Mouse (Mus musculus) adrenal gland, adult (tissue): ENCODE measurements around the gene Egfl8.

Experiments
- DNase-seq, 2 experiments: peaks; one replicate each; pipeline ENCODE4 v3.0.0; 2022 to 2023; ENCODE audit warnings: low spot score in 1 of 2; ENCODE audit not compliant: inconsistent age in 2 of 2

Egfl8 gene

DNA sequence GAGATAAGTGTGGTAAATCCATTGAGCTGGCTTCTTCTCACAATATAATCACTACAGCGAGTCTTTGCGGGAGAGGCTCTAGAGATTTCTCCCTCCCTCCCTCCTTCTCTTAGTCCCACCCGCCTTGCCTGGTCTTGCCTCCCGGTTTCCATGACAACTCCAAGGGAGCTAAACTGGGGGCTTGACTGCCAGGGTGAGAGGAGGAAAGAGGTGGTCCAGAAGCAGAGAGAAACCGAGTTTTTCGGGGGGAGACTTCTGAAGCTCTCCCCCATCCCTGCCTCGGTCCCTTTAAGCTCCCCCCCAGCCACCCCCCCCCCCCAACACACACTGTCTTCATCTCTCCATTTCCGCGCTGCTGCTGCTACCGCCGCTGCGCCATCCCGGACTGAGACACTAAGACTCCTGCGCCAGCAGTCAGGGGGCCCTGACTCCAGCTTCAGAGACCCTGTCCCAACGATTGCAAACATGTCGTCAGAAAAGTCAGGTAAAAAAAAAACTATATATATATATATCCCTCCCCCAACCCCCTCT is 13.5 kb upstream of the Egfl8 start, which contains the start of gene Prrt1:
Prrt1 (plus strand) TSS at position 313 of the 531 bp plus-strand sequence.
- DNase-seq: peak; percentile 39 to 70

DNA sequence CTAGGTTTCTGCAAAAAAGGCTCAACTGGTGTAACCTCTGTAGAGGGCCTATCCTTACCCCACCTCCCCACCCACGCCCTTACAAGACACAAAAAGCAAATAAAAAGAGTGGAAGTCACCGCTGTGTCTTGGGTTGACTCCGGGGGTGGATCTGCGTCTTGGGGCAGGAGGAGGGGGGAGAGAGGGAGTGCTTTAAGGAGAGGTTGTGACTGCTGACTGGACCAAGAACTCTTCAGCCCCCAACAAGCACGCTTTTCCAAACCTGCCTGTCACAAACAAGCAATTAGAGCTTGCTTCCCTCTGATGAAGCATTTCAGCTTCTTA is 12.8 kb upstream of the Egfl8 start:
- DNase-seq: peak in 1 of 2 experiments; percentile 34

DNA sequence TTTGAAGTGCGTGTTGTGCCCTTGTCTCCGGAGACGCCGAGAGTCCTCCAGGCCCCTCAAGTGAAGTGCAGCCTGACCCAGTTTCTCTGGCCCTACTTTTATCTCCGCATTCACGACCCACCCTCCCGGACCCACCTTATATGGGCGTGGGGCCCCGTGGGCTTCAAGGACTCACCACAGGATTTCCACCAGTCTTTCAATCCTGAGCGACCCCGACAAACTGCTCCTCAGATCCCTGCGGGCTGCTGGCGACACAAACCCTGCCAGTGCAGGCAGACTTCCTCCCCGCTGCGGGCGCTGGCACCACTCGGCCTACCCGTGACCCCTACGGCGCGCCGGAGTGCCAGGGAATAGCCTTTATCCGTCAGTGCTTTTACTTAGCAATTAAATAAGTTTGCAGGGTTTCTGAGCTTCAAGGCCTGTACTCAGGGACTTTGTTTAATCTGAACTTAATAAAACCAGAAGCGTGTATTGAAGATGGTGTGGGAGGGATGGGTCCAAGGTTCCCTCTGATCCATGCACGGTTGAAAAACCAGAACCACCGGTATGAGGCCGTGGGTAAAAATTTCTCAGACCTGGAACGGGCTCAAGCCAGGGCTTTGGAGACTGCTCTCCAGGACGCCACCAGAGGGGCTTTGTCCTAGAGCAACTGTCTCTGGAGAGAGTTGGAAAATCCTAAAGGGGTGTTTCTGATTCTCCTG is 12.3 kb upstream of the Egfl8 start, which contains the start of gene Ppt2:
Ppt2 (minus strand) TSS at position 568 of the 701 bp plus-strand sequence.
- peak; percentile 75 to 93 for DNase-seq

DNA sequence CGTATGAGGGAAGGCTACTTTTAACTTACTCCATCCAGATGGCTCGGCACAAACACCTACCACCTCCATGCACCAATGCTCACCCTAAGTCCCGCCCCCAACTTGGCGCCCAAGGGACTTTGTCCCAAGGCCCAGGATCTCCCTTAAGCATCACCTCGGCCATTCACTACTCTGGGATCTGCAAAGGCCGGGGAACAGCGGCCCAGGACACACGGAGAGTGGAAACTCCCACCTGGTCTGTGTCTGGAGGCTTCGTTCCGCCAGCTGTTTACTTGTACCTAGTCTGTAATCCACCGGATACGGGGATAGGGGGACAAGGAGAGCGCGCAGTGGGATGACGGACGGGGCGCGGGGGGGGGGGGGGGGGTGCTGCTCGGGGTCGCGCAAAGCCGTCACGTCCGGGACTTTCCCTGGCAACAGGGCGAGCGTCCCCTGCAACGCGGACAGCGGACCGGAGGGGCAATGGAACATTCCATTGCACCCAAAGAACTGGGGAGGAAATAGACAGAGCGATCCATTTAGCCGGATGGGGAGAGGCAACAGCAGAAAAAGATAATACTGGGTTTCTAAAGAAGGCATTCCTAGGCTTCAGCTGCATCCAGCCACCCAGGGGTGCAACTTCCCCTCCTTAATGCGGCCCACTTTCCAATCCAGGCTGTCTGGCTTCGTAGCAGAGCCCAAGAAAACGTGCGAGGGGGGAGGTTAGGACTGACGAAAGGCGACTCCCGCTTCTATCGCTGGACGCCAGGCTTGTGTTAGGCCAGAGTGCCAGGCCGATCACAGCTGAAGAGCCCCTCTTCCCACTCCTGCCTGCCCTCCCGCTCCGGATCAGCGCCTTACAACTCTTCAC is 11.5 kb upstream of the Egfl8 start:
- DNase-seq: peak; percentile 92 to 97

DNA sequence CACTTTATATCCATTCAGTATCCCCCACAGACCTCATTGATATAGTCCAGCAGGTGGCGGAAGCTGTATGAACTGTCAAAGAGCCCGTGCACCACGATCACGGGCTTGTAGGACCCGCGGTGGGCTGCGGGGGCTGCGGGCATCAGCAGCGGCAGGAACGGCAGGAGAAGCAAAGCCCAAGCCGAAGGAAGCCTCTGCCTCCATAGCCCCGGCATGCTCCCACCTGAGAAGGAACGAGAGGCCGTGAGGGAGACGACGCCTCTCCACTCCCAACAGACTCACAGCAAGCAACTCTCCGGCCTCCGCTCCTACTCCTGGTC is 11.0 kb upstream of the Egfl8 start:
- no peak for DNase-seq

DNA sequence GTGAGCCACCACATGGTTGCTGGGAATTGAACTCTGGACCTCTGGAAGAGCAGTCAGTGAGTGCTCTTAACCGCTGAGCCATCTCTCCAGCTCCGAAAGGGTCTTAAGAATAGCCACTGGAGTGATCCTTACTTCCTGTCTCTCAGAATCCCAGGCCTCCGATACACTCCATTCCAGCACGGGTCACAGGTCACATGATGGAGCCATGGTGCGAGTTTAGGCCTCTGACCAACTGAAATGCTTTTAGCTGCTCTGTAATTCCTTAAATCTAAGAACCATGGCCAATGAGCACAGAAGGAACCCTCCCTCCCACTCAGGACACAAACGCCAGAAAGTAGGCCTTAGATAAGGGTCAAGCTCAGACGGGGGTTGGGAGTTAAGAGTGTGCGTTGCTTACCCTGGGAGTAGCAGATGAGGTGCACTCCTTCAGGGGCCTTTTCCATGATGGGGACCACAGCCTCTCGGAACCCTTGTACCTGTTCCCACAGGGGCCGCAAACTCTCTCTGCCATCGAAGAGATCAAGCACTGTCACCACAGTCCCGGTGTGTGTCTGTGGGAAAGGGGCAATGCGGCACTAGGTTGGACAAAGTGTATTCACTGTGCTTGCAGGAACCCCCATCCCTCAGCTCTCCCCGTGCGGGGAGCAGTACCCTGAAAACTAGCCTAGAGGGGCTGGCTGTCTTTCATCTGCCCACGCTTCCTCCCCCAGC is 10.4 kb upstream of the Egfl8 start:
- DNase-seq: no peak

DNA sequence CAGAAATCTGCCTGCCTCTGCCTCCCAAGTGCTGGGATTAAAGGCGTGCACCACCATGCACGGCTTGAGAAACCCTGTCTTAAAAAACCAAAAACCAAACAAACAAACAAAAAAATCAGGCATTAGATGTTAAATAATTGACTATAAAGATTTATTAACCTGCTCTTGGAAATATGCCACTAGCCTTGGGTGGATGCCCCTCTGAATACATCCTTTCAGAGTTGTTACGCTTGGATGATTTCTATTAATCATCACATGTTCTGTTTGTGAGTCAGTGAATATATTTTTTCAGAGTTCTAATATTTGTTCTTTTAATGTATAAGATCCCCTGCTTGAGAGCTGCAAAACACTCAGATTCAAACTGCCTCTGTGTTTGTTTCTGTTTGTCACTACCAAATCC is 9.2 kb upstream of the Egfl8 start:
- DNase-seq: no peak

DNA sequence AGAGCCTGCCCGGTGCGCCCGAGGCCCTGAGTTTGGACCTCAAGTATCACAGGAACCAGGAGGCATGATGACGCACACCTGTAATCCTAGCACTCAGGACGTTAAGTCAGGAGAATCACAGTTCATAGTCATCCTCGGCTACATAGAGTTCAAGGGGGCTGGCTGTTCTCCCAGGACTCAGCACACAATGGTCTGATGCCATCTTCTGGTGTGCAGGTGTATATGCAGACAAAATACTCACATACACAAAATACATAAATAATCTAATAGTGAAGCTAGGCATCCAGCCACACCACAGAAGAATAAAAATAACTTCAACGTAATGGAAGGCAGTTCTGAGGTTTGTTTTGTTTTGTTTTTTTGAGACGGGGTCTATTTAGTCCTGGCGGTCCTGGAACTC is 7.4 kb upstream of the Egfl8 start:
- no peak for DNase-seq

DNA sequence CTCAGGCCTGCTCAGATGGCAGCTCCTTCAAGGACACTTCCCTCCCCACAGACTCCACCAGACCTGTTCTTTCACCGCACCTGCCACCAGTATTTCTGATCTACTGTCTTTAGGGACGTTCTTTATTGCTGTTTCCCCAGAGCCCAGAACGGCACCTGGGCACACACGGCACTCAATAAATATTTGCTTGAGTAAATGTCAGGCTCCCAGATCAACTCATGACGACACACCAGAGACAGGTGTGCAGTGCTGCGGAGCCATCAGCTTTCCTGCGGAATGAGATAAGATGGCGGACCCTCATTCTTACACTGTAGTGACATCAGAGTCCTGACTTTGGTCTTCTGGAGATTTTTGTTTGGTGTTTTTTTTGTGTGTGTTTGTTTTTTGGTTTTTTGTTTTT is 5.2 kb upstream of the Egfl8 start:
- DNase-seq: no peak

DNA sequence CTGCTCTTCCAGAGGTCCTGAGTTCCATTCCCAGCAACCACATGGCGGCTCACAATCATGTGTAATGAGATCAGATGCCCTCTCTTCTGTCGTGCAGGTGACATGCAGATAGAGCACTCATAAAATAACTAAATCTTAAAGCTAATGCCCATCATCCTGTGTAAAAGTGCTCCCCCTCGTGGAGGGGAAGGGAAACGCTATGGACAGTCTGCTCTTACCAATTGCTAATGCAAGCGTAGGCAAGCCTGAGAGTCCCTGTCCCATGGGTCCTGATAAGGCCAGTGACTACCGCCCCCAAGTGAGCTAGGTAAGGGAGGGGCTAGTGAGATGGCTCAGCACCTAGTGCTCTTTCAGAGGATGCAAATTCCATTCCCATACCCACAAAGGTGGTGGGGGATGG is 3.2 kb upstream of the Egfl8 start:
- peak; percentile 74 to 93 for DNase-seq

DNA sequence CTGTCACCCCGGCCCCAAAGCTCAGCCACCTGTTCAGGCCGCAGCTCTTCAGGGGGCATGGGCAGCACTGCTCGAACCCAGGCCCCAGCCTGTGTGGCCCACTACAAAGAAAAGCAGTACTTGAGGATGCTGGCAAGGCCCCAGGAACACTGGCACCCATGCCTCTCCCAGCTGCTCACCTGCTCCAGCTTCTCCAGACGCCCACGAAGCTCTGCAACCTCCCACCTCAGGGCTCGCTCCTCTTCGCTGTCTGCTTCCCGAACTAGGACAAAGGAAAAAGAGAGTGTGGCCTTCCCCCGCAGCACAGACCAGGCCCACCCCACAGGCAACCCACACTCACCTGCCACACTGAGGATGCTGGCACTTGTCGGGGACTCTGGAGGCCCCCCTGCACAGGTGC is 1.9 kb downstream of the Egfl8 start:
- no peak for DNase-seq

DNA sequence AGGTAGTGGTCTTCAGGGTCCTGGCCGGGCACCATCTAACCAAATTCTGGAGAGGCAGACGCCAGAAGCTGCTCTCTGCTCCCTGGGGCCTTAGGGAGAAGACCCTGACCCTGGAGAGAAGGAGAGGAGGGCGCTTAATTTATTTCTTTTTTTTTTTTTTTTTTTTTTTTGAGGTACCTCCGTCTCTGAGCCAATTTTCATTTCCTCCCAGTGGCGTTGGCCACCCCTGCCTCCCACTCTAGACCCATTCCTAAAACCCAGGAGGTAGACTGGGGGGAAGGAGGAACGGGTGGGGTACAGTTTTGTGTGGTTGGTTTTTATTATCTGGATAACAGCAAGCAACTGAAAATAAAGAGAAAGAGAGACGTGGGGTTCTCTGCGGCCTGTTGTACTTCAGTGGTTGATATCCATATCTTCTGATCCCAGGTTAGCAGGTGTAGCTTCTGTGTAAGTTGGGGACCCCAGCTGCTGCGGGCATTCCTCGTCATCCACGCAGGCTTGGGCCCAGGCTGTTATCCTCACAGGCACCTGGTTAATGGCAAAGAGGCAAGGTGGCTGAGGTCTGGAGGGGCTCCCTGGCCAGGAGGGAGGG is 2.6 kb downstream of the Egfl8 start:
- no peak for DNase-seq

DNA sequence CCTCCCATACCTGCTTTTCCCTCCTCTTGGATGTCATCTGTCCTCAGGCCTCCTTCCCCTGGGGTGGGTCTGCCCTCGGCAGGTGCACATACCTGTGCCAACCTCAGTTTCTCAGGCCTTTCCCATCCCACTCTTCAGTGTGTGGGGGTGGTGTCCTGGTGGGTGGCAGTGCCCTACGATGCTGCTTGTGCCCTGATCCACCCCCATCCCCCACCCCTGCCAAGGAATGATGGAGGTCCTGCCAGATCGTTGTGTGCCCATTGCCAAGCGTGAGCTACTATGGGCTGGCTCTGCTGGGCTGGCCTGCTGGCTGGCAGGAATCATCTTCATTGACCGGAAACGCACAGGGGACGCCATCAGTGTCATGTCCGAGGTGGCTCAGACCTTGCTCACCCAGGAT is 4.7 kb downstream of the Egfl8 start:
- DNase-seq: no peak

DNA sequence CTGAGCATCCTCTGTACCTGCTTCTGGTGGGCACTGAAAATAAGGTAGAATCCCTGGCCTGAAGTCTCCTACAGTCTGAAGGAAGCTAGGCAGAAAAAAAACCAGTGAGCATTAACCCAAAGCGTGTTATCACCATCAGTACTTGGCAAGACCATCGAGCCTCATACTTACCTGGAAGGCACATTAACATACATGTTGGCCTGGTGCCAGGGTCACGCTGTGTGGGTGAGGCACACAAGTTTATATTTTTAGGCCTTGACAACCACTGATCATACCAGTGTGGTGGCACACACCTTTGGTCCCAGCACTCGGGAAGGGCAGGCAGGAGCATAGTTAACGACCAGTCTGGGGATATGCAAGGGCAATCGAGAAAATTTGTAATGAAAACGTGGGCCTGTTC is 7.8 kb downstream of the Egfl8 start:
- peak in 1 of 2 experiments; percentile 24 for DNase-seq

DNA sequence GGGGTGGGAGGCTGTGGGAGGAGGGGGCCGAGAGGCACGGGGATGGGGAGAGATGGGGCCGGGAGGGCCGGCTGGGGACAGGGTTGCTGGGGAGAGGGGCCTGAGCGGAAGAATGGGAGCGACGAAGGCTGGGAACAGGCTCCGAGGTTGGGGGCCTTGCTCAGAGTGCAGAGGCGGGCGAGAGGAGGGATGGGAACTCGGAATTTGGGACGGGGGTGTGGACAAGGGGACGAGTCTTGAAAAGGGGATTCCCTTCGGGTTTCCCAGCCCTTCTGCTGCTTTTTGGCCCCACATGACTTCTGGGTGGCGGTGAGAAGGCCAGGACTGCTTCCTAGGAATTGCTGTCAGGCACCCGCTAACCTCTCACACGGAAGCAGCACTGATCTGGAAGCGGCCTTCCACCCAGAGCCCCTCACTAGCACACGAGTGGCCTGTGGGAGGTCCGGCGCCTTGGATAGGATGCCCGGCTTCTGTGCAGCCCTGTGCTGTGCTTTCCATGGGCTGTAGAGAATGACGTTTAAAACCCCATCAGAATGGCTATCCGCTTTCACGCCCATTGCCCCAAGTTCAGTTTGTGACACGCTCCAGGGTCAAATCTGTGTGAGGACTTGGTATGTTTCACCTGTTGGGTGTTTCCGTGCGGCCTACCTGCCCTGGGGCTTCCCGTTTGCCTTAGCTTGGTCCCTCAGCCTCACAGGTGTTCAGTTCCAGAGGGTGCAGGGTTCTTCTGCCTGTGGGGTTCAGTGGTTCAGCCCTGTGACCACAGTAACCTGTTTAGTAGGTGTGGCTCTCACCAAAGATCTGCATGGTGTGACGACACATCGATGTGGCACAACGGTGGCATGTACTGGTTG is 9.4 kb downstream of the Egfl8 start:
- DNase-seq: peak; percentile 52 to 69

DNA sequence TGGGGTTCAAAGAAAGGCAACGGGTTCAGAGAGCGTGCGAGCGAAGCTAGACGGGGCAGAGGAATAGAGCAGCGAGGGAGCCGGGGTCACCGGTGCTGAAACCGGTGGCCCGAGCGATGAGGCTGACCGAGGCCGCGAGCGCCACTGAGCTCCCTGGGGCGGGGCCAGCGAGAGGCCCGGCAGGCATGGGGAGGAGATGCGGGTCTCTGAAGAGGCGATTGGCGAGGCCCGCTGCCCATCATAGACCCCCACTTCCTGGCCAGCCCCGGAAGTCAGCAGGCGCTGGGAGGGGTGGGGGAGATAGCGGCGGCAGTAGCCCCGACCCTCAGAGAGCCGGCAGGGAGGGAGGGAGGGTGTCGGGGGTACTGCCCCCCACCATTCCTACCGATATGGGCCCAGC is 10.2 kb downstream of the Egfl8 start:
- peak; percentile 98 to 99 for DNase-seq

DNA sequence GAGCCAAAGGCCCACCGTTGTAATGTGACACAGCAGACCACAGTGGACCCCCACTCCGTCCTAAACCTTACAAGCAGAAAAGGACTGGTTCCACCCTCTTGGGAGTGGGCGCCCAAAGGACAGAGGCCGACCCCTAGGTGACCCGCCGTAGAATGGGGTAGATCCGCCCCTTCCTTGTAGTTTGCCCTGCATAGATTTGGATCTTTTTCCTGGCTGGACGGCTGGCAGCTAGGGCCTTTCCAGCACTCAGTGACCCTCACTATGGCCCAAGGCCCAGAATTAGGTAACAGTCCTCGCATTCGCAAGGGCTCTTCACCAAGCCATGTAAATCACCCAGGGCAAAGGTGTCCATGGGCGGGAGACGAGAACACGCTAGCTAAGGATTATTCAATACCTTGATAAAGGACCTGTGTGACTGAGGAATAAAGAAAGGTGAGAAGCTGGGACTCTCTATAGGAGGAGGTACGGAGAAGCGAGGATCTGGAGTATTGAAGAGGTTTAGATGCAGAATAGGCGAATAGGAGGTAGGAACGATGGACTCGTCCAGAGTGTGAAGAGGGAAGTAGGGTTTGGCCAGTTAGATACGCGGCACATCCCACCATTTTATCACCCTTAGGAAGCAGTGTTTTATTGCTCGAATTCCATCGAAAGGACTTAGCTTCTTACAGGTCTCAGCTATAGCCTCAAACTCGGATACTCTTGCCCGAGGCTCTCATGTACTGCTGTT is 11.1 kb downstream of the Egfl8 start:
- peak; percentile 82 to 94 for DNase-seq

DNA sequence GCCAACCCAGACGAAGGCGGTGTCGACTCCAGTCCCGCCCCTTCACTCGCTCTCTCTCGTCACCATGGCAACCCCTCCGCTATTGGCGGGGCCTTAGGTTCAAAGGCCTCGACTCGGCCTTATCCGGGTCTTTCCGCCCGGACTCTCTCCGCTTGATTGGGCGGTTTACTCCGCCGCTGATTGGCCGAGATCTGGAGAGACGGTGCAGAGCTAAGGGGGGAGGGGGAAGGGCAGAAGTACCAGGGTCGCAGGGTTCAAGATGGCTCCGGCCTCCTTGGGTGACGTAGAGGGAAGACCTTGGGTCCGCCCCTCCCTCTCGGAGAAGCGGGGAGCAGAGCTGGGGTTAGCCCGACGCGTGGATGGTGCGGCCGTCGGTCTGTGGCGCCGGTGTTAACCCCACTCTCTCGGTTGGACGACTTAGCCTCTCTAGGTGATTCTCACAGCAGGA is 11.7 kb downstream of the Egfl8 start, which contains the start of gene Agpat1:
Agpat1 (plus strand) TSS at position 202 of the 448 bp plus-strand sequence.
- peak; percentile 99 for DNase-seq

DNA sequence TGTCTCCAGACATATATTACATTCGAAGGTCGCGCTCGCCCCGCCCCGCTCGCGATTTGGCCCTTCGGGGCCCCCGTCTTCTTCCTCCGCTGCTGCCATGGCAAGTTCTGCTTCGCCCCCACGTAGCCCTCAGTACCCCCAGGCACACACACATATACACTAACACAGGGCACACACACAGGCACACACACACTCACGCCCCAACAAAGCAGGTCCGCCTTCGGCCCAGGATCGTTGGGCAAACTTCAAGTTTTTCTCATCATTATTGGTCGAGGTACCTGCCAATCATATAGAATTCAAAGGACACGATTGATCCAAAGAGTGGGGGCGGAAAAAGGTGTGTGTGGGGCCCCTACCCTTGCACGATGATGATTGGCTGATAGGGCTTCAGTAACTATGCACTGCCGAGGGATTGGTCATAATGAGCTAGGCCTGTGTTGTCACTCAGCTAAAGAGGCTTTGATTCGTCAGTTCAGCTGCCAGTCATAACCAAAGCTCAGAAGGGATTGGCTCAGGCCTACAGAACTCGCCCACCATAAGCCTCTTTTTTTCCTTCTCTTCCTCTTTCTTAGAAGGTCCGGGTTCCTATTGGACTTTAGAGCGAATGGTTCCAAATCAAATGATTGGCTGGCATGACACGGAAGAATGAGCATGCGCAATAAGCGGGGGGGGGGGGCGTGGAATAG is 12.3 kb downstream of the Egfl8 start, which contains the start of gene Rnf5:
Rnf5 (minus strand) TSS at position 316 of the 686 bp plus-strand sequence.
- peak; percentile 98 to 99 for DNase-seq
